Mouse (Mus musculus) G1E (cell line): ENCODE measurements at regions not wholly inside any gene's neighbourhood (a gene's known extent, or its start where the extent isn't known, plus 50 kb on each side); places are given as distances from the start of the nearest gene placed in this dataset.

Experiments
- ATAC-seq: 2 replicates; pipeline ENCODE4 v1.8.0; 2016; ENCODE audit warnings: mild to moderate bottlenecking; ENCODE audit not compliant: insufficient number of reproducible peaks, poor library complexity, low FRiP score, severe bottlenecking; ENCODE audit errors: extremely low read depth
- DNase-seq: peaks from one replicate; pipeline ENCODE4 v3.0.0; 2012; ENCODE audit warnings: low spot score
- H3K27me3 ChIP-seq: 2 replicates; pipeline ENCODE4 v1.6.1; 2012; ENCODE audit warnings: mild to moderate bottlenecking, low read length, inconsistent platforms; ENCODE audit not compliant: insufficient read depth
- H3K36me3 ChIP-seq: replicated peaks from 2 replicates; pipeline ENCODE3; 2012; ENCODE audit warnings: mild to moderate bottlenecking, inconsistent platforms
- H3K4me1 ChIP-seq: 2 replicates; pipeline ENCODE4 v1.6.1; 2012; ENCODE audit warnings: low read depth, low read length, inconsistent platforms, mixed read lengths; ENCODE audit not compliant: insufficient read depth
- H3K4me3 ChIP-seq: 2 replicates; pipeline ENCODE4 v1.5.1; 2012; ENCODE audit warnings: low read depth, mild to moderate bottlenecking, inconsistent platforms, low read length, moderate library complexity, mixed read lengths
- H3K9me3 ChIP-seq: replicated peaks from 2 replicates; pipeline ENCODE4 v1.6.1; 2012; ENCODE audit warnings: inconsistent platforms
- CTCF ChIP-seq: IDR thresholded peaks from 2 replicates; pipeline ENCODE4 v1.5.1; 2012; ENCODE audit warnings: low read depth, low read length, inconsistent platforms, mixed read lengths
- GATA1 ChIP-seq: IDR thresholded peaks from 2 replicates; pipeline ENCODE4 v1.6.1; 2012; ENCODE audit warnings: borderline replicate concordance, low read length, inconsistent platforms, mixed read lengths
- GATA2 ChIP-seq: IDR thresholded peaks from 2 replicates; pipeline ENCODE4 v1.6.1; 2012; ENCODE audit warnings: low read depth, low read length, inconsistent platforms, borderline replicate concordance
- POLR2AphosphoS5 ChIP-seq: IDR thresholded peaks from 2 replicates; pipeline ENCODE4 v1.6.1; 2012; ENCODE audit warnings: low read depth, low read length, inconsistent platforms; ENCODE audit not compliant: insufficient replicate concordance
- TAL1 ChIP-seq: conservative IDR thresholded peaks from 2 replicates; pipeline ENCODE4 v1.6.1; 2012; ENCODE audit warnings: low read depth, low read length, inconsistent platforms, mixed read lengths

DNA sequence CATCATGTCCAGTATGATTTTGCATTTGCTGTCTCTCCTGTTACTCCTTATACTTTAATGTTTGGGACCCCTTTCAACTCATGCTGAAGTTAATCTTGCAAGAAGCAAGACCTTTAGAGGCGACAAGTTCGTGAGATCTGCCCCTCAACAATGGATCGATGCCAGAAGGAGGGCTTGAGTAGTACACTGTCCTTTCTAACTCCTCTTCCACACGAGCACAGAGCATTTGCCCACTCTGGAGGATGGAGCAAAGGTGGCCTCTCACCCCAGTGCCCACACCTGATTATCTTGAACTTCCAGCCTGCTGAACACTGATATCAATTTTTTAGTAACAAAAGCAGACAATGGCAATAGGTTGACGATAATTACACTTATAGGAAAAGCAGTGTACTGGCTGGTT, 448.1 kb downstream of the Adgrl2 start:
- DNase-seq (no peak), ATAC-seq (no peak)
- no peak for TF ChIP-seq GATA2
- TF ChIP-seq GATA1, result no peak
- Histone ChIP-seq H3K9me3 (peaks cover 22% of the 10 kb centered on the region), H3K36me3 (no peaks in the 10 kb centered on the region), H3K4me3 (no peak overlapping the region), H3K27me3 (no peaks in the 10 kb centered on the region), H3K4me1 (no peaks in the 10 kb centered on the region)

DNA sequence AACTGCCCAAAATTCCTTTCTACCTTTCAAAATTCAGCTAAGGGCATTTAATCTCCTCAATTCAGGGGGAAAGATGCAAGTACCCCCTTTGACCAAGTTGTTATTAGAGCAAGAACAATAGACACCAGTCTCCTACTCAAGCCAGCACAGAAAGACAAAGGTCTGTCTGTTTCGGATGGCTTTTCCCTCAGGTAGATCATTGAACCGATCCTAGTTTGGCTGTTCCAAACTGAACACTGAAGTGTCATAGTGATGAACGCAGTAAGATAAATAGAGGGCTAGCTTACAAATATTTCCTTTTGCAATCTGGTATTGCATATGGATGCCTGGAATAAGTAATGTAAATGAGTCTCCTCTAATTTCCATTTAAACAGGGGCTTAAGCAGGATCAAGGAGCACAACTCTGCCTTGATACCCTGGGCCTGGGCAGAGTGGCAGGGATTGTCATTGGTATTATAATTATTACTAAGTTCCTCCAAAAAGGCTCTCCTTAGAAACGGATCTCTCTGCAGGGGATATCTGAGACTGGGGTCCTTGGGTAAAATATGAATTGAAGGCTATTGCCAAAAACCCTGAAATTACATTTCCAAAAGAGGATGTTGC, 452.6 kb downstream of the Adgrl2 start:
- TF ChIP-seq GATA1, result no peak
- no peak for TF ChIP-seq POLR2AphosphoS5
- TF ChIP-seq GATA2, result no peak
- ATAC-seq, result no peak
- Histone ChIP-seq H3K9me3 (peaks cover 6% of the 10 kb centered on the region), H3K4me3 (no peak overlapping the region), H3K4me1 (no peaks in the 10 kb centered on the region), H3K27me3 (no peaks in the 10 kb centered on the region), H3K36me3 (no peaks in the 10 kb centered on the region)
- no peak for DNase-seq

DNA sequence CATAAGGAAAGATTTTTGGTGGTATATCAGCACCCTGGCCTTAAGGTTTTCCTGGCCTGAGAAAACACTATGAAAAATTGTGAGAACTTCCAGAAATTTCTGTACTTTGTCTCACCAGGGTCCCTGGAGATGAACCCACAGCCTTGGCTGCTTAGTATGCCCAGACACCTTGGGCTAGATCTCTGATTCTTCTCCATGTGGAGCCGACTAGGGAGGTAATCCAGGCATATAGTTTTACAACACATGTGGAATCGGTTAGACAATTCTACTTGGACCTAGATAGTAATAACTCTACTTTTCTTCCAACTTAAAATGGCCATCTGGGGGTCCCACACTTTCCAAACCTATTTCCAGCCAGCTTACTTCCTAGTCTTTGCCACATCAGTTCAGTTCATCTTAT, 460.5 kb downstream of the Adgrl2 start:
- TF ChIP-seq TAL1, result no peak
- no peak for TF ChIP-seq GATA2
- TF ChIP-seq CTCF, result no peak
- no peak for TF ChIP-seq POLR2AphosphoS5
- no peak for TF ChIP-seq GATA1
- Histone ChIP-seq H3K36me3 (no peaks in the 10 kb centered on the region), H3K4me1 (no peaks in the 10 kb centered on the region), H3K9me3 (peaks cover 6% of the 10 kb centered on the region), H3K4me3 (no peak overlapping the region), H3K27me3 (no peaks in the 10 kb centered on the region)
- DNase-seq, result no peak
- no peak for ATAC-seq

DNA sequence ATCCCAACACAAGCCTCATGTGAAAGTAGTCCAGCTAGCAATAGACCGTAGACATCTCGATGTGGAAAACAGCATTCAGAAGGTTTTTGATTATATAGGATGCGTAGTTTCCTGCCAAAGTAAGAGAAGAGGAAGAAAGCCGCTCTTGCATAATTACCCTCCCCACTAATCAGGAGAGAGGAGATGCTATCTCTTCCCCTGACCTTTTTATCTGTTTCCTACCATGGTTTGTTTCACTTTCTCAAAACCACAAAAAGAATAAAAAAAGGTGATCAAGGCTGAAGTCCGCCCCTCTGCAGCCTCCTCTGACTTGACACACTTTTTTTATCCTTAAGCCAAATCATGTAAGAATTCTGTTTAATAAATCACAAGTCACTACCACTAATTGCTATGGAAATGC, 480.0 kb downstream of the Adgrl2 start:
- Histone ChIP-seq H3K4me3 (no peak overlapping the region), H3K36me3 (no peaks in the 10 kb centered on the region), H3K9me3 (peaks cover 17% of the 10 kb centered on the region), H3K27me3 (no peaks in the 10 kb centered on the region), H3K4me1 (no peaks in the 10 kb centered on the region)
- TF ChIP-seq GATA1, result no peak
- TF ChIP-seq POLR2AphosphoS5, result no peak
- no peak for TF ChIP-seq TAL1
- no peak for TF ChIP-seq GATA2
- no peak for TF ChIP-seq CTCF
- ATAC-seq (no peak), DNase-seq (no peak)

DNA sequence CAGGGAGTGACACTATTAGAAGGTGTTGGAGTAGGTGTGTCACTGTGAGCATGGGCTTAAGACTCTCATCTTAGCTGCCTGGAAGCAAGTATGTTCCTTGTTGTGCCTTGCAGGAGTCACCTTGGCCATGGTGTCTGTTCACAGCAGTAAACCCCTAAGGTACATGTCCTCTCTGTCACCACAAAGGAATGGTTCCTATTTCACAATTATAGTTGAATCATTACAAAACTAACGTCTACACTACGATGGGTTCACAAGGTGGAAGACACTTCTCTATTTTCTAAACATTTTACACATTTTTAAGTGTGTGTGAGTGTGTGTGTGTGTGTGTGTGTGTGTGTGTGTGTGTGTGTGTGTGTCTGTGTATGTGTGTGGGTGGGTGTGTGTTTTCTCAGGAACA, 485.4 kb downstream of the Adgrl2 start:
- peaks cover 8% of the 10 kb centered on the region for H3K9me3 ChIP-seq
- ATAC-seq, result no peak
- DNase-seq, result no peak
- no peaks in the 10 kb centered on the region for H3K36me3 ChIP-seq
- no peaks in the 10 kb centered on the region for H3K27me3 ChIP-seq
- TF ChIP-seq TAL1, result no peak
- no peak for TF ChIP-seq CTCF
- TF ChIP-seq GATA1, result no peak
- TF ChIP-seq GATA2, result no peak
- no peak for TF ChIP-seq POLR2AphosphoS5
- H3K4me3 ChIP-seq, result no peak overlapping the region
- no peaks in the 10 kb centered on the region for H3K4me1 ChIP-seq

DNA sequence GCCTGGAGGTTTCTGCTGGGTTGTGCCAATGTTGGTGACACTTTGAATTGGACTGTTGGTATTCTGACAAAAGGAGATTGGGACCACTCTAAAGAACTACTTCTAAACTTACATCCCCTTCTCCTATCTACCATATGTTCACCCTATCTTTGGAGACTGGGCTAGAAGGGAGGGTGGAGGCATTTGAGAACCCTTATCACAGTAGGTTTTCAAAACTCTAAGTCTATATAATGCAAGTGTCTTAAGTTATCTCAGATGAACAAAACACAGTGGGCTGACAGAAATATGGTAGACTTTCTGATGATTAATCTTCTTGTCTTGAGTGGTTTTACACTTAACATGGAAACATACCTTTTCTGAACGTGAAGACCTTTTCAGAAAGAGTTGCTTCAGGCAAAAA, 486.9 kb downstream of the Adgrl2 start:
- H3K36me3 ChIP-seq, result no peaks in the 10 kb centered on the region
- H3K4me3 ChIP-seq, result no peak overlapping the region
- no peak for TF ChIP-seq CTCF
- TF ChIP-seq GATA1, result no peak
- no peak for TF ChIP-seq TAL1
- no peak for TF ChIP-seq GATA2
- no peak for TF ChIP-seq POLR2AphosphoS5
- H3K9me3 ChIP-seq, result peaks cover 8% of the 10 kb centered on the region
- no peaks in the 10 kb centered on the region for H3K4me1 ChIP-seq
- DNase-seq, result no peak
- ATAC-seq, result no peak
- no peaks in the 10 kb centered on the region for H3K27me3 ChIP-seq

DNA sequence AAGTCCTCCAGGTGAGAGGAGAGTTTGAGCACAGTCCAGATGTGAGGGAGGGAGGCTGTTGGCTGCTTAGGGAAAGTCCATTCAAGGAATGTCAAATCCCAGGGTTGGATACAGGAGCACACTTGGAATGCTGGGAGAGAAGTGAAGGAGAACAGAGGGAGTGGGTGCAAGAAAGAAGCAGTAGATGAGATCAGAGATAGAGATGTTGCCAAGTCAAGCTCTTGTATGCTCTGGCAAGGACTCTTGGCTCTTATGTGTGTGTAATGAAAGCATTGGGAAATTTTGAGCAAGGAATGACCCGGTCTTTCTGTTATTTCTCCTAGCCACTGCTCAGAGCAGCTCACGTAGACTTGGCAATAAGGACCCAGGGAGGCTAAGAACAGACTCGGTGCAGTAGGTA, 488.6 kb downstream of the Adgrl2 start:
- H3K36me3 ChIP-seq, result no peaks in the 10 kb centered on the region
- H3K4me1 ChIP-seq, result no peaks in the 10 kb centered on the region
- peaks cover 11% of the 10 kb centered on the region for H3K9me3 ChIP-seq
- H3K4me3 ChIP-seq, result no peak overlapping the region
- ATAC-seq (no peak), DNase-seq (no peak)
- TF ChIP-seq TAL1 (no peak), GATA1 (no peak), CTCF (no peak), GATA2 (no peak), POLR2AphosphoS5 (no peak)
- no peaks in the 10 kb centered on the region for H3K27me3 ChIP-seq
